Mouse (Mus musculus) fat pad, adult 2 months (tissue): Measurements from ENCODE around the gene Map2k6.
A peak's percentile ranks its signal among the peaks of the same experiment; 100 is the strongest.

Source experiments
- DNase-seq: peaks from one replicate; pipeline ENCODE4 v3.0.0-alpha.2; 2011; ENCODE audit warnings: low read depth, low spot score; ENCODE audit errors: extremely low read depth

The Map2k6 gene

DNA sequence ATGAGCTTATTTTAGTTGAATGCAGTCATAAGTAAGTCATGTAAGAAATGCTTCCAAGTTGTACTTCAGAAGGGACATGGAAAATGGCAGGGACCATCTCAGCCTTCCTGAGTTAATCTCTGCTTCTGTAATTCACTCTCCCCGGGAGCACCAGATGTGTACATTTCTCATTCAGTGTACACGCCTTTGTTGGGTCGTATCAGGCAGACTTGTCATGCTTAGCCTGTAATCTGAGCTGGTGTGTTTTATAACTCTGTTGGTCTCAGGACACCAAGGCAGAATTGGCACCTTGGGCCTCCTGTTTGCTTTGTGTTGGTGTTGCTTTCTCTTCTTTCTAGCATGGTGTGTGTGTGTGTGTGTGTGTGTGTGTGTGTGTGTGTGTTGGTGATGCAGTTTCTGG lies 3.7 kb downstream of the Map2k6 start:
- DNase-seq = no peak

DNA sequence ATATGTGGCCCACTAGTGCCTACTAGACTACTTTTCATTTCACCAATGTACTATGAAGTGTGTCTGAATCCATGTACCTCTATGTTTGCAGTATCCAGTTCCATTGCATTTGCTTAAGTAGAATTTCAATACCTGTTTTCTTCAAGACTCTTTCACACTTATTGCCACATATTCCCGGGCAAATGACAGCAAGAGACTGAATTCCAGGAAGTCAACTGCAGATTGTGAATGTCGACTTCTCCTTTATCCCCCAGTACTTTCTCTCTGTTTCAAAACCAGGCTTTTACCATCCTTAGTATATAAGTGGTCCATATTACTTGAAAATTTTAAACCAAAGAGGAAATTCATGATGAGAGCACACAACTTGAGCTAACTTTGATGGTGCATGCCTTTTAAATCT lies 4.7 kb downstream of the Map2k6 start:
- no peak for DNase-seq

DNA sequence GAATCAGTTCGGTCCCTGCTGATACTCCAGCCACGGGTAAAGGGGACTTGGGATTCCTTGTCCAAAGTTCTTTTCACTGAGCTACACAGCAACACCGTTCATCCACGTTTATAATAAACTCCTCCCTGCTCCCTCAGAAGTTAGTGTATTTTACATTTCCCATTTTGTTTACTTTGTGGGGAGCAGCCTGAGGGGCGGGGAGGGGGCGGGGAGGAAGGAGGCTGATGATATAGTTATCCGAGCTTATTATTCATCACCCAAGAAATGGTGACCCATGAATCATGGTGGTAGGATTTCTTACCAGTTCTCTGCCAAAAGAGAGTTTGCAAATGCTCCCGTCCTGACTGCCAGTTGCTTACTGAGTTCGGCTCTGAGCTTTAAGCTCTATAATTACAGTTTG lies 6.7 kb downstream of the Map2k6 start:
- DNase-seq = no peak

DNA sequence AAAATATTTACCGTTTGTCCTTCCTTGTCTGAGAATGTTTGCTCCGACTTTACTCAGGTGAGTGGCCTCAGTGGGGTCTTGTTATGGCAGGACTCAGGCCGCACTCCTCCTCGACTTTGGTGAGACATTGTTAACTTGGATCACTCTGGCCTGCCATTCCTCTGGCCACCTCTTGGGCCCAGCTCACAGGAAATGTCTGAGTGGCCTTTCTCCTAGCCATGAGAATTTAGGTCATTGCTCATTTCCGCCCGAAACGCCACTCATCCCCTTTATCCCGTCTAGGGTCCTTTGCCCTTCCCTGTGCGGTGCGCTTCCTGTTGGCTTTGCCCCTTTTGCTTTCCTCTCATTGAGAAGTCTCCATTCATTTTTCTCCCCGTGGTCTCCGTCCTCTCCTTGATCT lies 10.2 kb downstream of the Map2k6 start:
- DNase-seq = no peak

DNA sequence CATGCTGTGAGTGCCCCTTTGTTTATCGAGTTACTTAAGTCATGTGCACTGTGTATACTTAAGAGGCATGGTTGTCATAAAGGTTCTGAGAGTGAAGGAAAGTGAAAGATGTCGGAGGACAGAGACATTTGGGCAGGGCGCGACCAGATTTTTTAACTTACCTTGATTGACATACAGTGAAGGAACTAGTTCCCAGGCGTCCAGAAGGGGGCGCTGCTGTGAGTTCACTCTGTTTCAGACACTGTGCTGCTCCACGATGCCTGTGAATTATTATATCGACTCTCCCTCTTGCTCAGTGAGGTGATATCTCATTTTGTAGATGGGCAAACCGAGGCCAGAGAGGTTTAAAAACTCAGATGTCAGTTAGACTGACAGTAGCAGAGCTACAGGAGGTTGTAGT lies 10.9 kb downstream of the Map2k6 start:
- DNase-seq = no peak

DNA sequence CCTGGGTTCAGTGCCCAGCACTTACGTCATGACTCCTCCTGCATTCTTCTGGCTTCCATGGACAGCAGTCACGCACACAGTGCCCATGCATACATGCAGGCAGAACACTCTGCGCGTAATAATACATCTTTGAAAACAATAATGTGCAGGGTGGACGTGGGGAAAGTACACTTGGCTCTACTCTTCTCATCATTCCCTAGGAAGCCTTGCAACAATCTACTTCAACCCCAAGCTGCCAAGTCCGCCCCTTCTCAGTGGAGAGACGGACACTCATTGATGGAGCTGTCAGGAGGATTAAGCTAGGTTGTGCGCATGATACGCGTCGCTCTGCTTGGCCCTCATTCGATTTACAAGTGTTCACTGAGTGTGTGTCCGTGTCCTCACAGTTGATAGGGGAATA lies 12.7 kb downstream of the Map2k6 start:
- DNase-seq = no peak

GRCm38 (mm10) chr11:110414263-110414662 lies 15.3 kb downstream of the Map2k6 start:
- DNase-seq = no peak

DNA sequence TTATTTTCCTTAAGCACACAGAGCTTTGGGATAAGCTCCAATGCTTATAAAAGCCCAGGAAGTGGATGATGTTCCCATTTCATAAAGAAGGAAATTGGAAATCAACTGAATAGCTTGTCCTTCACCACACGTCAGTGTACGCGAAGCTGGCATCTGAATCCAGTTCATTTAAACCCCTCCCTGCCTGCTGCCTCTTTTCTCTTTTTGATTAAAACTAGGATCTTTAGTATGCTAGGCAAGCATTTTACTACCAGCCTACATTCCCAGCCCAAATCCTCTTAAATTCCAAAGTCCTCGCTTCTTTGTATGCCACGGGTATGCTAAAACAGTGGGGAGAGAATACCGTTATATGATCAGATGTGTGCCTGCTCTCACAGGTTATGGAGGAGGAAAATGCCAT lies 17.8 kb downstream of the Map2k6 start:
- no peak for DNase-seq

GRCm38 (mm10) chr11:110420463-110420862 lies 21.5 kb downstream of the Map2k6 start:
- no peak for DNase-seq

DNA sequence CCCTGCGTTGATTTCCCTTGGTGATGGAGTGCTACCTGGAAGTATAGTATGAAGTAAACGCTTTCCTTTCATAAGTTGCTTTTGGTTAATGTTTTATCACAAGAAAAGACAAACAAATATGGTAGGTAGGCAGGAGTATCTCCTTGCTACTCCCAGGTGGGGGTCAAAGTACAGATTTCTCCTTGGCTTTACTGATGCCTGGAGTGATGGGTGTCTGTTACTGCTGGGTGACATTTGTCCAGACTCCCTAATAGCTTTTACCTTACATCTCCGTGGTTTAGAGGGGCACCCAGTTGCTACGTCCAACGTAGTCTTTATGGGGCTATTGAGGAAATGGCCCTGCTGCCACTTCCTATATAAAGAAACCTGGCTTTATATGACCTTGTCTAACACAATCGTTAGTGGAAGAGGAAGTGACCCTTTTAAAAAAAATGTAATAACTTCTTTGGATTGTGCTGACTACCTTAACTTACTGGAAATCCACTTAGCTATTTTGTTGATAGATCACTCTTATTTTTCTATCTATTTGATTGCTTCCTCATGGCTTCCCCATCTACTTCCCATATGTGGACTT lies 27.7 kb downstream of the Map2k6 start:
- no peak for DNase-seq

- no peak for DNase-seq
These were observed 28.2 kb downstream of the Map2k6 start for GRCm38 (mm10) chr11:110427159-110427561.

DNA sequence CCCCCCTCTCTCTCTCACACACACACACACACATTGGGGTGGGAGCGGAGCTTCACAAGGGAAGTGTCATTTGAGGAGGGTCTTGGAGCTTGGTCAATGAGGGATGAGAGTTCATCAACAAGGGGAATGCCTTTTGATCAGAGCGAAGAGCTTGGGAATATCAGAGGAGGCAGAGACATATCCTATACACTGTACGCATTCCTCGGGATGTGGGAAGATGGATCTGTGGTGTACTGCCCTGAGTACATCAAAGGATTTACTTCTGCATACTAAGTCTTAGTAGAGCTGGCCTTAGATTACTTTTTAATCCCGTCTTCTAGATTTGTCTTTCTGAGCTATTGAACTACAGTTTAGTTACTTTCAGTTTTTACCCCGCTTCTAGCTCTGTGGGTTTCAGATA lies 30.1 kb downstream of the Map2k6 start:
- no peak for DNase-seq

DNA sequence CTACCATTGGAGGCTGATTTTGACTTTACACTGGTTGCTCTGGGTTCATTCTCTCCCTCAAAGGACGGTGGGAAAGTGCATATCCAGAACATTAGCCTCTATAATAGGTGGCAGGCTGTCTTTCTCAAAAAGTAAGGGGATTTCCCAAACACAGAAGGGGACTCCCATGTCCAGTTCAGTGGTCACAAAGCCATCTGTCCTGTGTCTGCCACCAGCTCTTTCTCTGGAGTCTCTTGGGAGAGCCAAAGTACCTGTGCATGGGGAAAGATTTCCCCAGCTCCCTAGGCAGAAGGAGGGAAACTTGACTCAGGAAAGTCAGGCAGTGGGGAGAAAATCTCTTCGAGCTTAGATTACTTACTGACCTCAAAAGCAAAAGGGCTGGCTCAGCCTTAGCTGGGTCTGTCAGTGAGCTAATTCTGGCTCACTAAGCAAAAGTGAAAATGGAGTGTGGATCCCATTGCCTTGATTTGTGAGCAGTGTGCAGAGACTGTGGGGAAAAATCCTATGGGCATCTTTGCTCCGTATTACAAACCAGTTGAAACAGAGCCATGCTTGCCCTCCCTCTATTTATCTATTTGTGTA lies 31.0 kb downstream of the Map2k6 start:
- DNase-seq = no peak

GRCm38 (mm10) chr11:110435839-110436556 lies 37.1 kb downstream of the Map2k6 start:
- DNase-seq = no peak

DNA sequence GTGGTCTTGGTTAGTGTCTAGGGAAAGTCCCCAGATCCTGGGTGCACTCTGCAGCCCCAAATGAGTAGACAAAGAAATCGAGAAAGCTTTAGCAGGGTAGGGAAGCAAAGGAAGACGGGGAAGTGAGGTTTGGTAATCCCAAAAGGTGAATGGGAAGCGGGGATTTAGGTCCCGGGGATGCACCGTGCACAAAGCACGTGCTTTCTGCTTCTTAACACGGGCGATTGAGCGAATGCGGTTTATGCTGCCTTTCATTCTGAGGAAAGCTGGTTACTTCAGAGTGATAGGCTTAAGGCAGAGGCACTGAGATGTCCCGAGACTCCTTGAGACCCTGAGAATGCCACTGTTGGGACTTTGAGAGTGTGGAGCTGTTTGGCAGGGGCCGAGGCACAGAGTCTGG lies 38.1 kb downstream of the Map2k6 start:
- no peak for DNase-seq

- no peak for DNase-seq
These were observed 39.2 kb downstream of the Map2k6 start for GRCm38 (mm10) chr11:110438135-110438534.

- DNase-seq = no peak
These were observed 39.9 kb downstream of the Map2k6 start for GRCm38 (mm10) chr11:110438700-110439296.

- no peak for DNase-seq
These were observed 40.4 kb downstream of the Map2k6 start for GRCm38 (mm10) chr11:110439354-110439753.

DNA sequence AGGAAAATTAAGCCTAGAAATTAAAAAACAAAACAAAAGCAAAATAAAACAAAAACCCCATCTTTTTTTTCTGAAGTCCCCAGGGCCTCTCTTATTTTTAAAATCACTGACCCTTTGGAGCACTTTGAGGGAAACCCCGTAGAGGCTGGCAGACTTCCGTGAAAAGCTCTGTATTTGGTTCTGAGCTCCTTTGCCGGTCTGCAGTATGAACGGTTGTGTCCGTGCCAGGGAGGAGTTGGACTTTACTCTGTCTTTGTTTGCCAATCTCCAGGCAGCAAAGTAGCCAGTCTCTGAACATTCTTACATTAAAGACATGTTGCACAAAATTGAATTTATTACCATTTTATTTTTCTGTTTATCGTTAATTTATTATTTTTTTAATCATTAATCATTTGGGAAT lies 45.7 kb downstream of the Map2k6 start:
- DNase-seq = no peak

GRCm38 (mm10) chr11:110448131-110448725 lies 49.3 kb downstream of the Map2k6 start:
- no peak for DNase-seq

DNA sequence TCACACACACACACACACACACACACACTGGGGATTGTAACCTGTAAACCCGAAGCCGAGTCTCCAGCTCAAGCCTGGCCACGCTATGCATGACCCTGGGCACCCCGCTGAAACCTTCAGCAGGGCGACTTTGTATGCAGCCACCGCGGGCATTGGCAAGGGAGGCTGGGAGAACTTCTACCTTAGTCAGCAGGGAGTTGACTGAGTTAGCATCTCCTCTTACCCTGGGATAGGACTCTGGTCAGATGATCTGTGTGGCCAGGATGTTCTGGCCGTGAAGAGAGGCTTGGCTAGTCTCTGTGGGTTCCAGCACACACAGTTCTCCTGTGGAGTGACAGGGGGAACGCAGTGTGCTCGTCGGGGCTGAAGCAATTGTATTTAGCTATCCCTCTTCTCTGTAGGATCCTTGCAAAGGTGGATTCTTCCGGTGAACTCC lies 49.8 kb downstream of the Map2k6 start:
- DNase-seq = no peak

GRCm38 (mm10) chr11:110449183-110449582 lies 50.3 kb downstream of the Map2k6 start:
- peak; percentile 30 for DNase-seq
